In genomic region chr10:120478164-120478563, GRCm38 (mm10) we compare ENCODE assay signal across 8 mouse cellular contexts. TPM values are rescaled to one million over a fixed set of nuclear protein-coding genes. Genes with fewer than 3 reads are reported as not detected.
DNase-seq lines count a peak whose midpoint lies in the region; ATAC-seq and TF ChIP-seq lines count a peak whose summit lies in the region.

No protein-coding gene starts in this region.

- H3K4me2 ChIP-seq in kidney, postnatal 0 days (ENCODE audit: low read length) = peak overlapping the region; percentile 99
- peak overlapping the region; percentile 96 for H3K4me2 ChIP-seq in midbrain, embryonic 14.5 days (ENCODE audit: low read length)

- H3K4me1 ChIP-seq in E14TG2a.4 (replicated peaks; ENCODE audit: low read depth, low read length) = peaks cover 26% of the 10 kb centered on the region
- no peaks in the 10 kb centered on the region; the same call in none of the 2 replicates for H3K4me1 ChIP-seq in kidney, postnatal 0 days (replicated peaks; ENCODE audit: insufficient read depth, low read length)
- H3K4me1 ChIP-seq in midbrain, embryonic 14.5 days (ENCODE audit: control insufficient read depth, insufficient read depth, low read length) = peaks cover 32% of the 10 kb centered on the region
- H3K4me1 ChIP-seq in thymus, adult 2 months (replicated peaks; ENCODE audit: control insufficient read depth, insufficient read depth, low read length) = peaks cover 3% of the 10 kb centered on the region; the same call in 1 of the 2 replicates

- WGBS in kidney, postnatal 0 days = 2% methylated on average over 16 of the region's 16 CpGs
- WGBS in midbrain, embryonic 14.5 days = 1% methylated on average over 16 of the region's 16 CpGs
- WGBS in thymus, adult 2 months = under 1% methylated on average over 16 of the region's 16 CpGs

- H3K27me3 ChIP-seq in E14TG2a.4 (ENCODE audit: insufficient read depth, low read length) = peaks cover 70% of the 10 kb centered on the region
- H3K27me3 ChIP-seq in kidney, postnatal 0 days (ENCODE audit: insufficient read depth, low read length) = no peaks in the 10 kb centered on the region
- H3K27me3 ChIP-seq in midbrain, embryonic 14.5 days (ENCODE audit: control insufficient read depth, insufficient read depth, low read length) = peaks cover 26% of the 10 kb centered on the region
- H3K27me3 ChIP-seq in thymus, adult 2 months (ENCODE audit: control insufficient read depth, insufficient read depth, low read length) = peaks cover 27% of the 10 kb centered on the region

- TF ChIP-seq CTCF in E14TG2a.4 (conservative IDR thresholded peaks at IDR 0.05; ENCODE audit: low read length) = no peak
- TF ChIP-seq CTCF in kidney, postnatal 0 days (IDR thresholded peaks at IDR 0.05; ENCODE audit: low read depth) = no peak
- no peak for TF ChIP-seq CTCF in thymus, adult 2 months (IDR thresholded peaks at IDR 0.05; ENCODE audit: borderline replicate concordance, control insufficient read depth, extremely low read depth, insufficient read depth, low read length, poor library complexity)

- H3K27ac ChIP-seq in kidney, postnatal 0 days = no peak overlapping the region
- H3K27ac ChIP-seq in midbrain, embryonic 14.5 days (replicated peaks; ENCODE audit: low read depth, low read length) = no peak overlapping the region
- H3K27ac ChIP-seq in thymus, adult 2 months (ENCODE audit: control insufficient read depth, insufficient read depth, low read length) = no peak overlapping the region

- TF ChIP-seq POLR2A in thymus, adult 2 months (IDR thresholded peaks at IDR 0.05; ENCODE audit: control insufficient read depth, extremely low read depth, insufficient read depth, low read length, poor library complexity) = no peak

- no peak for ATAC-seq in kidney, postnatal 0 days (replicated peaks; ENCODE audit: low FRiP score, low read depth)
- ATAC-seq in midbrain, embryonic 14.5 days (ENCODE audit: low FRiP score, low TSS enrichment) = no peak

- peak overlapping the region; percentile 81; the same call in 1 of the 2 replicates for H3K4me3 ChIP-seq in E14TG2a.4 (replicated peaks; ENCODE audit: low read length)
- peak overlapping the region; percentile 84 for H3K4me3 ChIP-seq in kidney, postnatal 0 days (replicated peaks; ENCODE audit: low read depth, low read length)
- H3K4me3 ChIP-seq in midbrain, embryonic 14.5 days (replicated peaks; ENCODE audit: low read depth, low read length) = peak overlapping the region; percentile 60; the same call in 1 of the 2 replicates
- no peak overlapping the region for H3K4me3 ChIP-seq in thymus, adult 2 months (ENCODE audit: control insufficient read depth, insufficient read depth, low read length)

- 0 out of 2 replicates have a peak overlapping the region, but pooled peaks have one; percentile 13 for H3K9ac ChIP-seq in kidney, postnatal 0 days (ENCODE audit: low read depth, low read length)
- no peak overlapping the region for H3K9ac ChIP-seq in midbrain, embryonic 14.5 days (replicated peaks; ENCODE audit: low read length)

- no peaks in the 10 kb centered on the region for H3K36me3 ChIP-seq in E14TG2a.4 (ENCODE audit: insufficient read depth, low read length)
- no peaks in the 10 kb centered on the region for H3K36me3 ChIP-seq in kidney, postnatal 0 days (ENCODE audit: insufficient read depth, low read length)
- no peaks in the 10 kb centered on the region for H3K36me3 ChIP-seq in midbrain, embryonic 14.5 days (ENCODE audit: control insufficient read depth, insufficient read depth, low read length)
- no peaks in the 10 kb centered on the region for H3K36me3 ChIP-seq in thymus, adult 2 months (ENCODE audit: control insufficient read depth, insufficient read depth, low read length)

- H3K9me3 ChIP-seq in E14TG2a.4 (ENCODE audit: low read length) = no peaks in the 10 kb centered on the region
- H3K9me3 ChIP-seq in kidney, postnatal 0 days (replicated peaks; ENCODE audit: low read length) = no peaks in the 10 kb centered on the region
- no peaks in the 10 kb centered on the region for H3K9me3 ChIP-seq in midbrain, embryonic 14.5 days (ENCODE audit: control insufficient read depth, low read length)

- peak; percentile 21 for DNase-seq in adrenal gland, adult 8-10 months
- peak; percentile 78 for DNase-seq in forelimb bud, embryonic 11.5 days (ENCODE audit: low read depth, low spot score)
- peak; percentile 76 for DNase-seq in kidney, postnatal 0 days (ENCODE audit: low spot score)
- DNase-seq in midbrain, embryonic 14.5 days = peak; percentile 66
- DNase-seq in c-Kit-positive CD71-positive TER-119-positive erythroid progenitor cells, embryonic 14.5 days (ENCODE audit: low spot score) = no peak
- no peak for DNase-seq in thymus, adult 2 months
- no peak for DNase-seq in spleen, postnatal 36 days (ENCODE audit: low spot score in 2 of 2)

RNA-seq across cellular contexts. Expression of gene Hmga2, which starts 1.9 kb away (rescaled TPM):
- 1 to 10 TPM; 3.9 to 4.7 (median 4.3) TPM for total RNA-seq in adrenal gland, adult 8-10 months (2022)
- 7.8 and 8.1 TPM in 2 replicates for polyA plus RNA-seq in kidney, postnatal 0 days (2015; fragmentation: Nextera tagmentation; extraction: Ambion mirVana)
- polyA plus RNA-seq in midbrain, embryonic 14.5 days (2014; fragmentation: Nextera tagmentation; extraction: Ambion mirVana) = 2.4 and 2.6 TPM in 2 replicates
- 0.05 TPM in 1 of 2 replicates, not detected in the other for polyA plus RNA-seq in thymus, adult 2 months (2012; rRNA removed)

Comparison
In these comparisons a context has a peak if more than half of its experiments do, and no peak if none do; other contexts are left out.
1. DNase-seq: peak in adrenal gland, adult 8-10 months (single experiment), forelimb bud, embryonic 11.5 days (single experiment), kidney, postnatal 0 days (single experiment) and midbrain, embryonic 14.5 days (single experiment); none in c-Kit-positive CD71-positive TER-119-positive erythroid progenitor cells, embryonic 14.5 days (single experiment), thymus, adult 2 months (single experiment) and spleen, postnatal 36 days (0 of 2).